Mouse (Mus musculus) cerebral cortex, adult 2 months (tissue): ENCODE data around the gene Med29.

Experiments used
- WGBS: fragments of 180-500 bp; shearing (Covaris S2); methylation state at CpG from one replicate; pipeline ENCODE4 v1.1.7; 2018; 5-methylcytosine and 5-hydroxymethylcytosine counted together

Med29 gene

GRCm38 (mm10) chr7:28393272-28393951 is 904 bp upstream of the Med29 start:
- WGBS: 5% methylated on average over 22 of the region's 22 CpGs

DNA sequence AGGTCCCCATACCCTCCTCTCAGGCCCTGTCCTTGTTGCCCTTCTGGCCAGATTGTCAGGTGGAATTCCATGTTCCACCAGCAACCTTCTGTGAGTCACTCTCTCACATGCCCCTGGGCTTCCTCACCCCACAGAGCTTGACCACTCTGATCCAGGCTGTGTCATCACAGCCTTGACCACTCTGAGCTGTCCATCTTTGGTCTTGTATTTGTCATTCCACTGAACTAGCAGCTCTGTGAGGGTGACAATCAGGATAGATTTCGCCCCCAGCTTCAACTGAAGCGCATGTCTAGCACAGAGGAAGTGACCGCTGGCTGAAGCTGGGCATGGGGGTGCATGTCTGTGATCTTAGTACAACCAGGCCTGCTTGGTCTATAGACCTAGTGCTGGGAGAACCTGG is 2.2 kb downstream of the Med29 start:
- 95% methylated on average over 3 of the region's 3 CpGs for WGBS

GRCm38 (mm10) chr7:28387384-28387783 is 5.1 kb downstream of the Med29 start:
- WGBS: 87% methylated on average over 7 of the region's 7 CpGs

DNA sequence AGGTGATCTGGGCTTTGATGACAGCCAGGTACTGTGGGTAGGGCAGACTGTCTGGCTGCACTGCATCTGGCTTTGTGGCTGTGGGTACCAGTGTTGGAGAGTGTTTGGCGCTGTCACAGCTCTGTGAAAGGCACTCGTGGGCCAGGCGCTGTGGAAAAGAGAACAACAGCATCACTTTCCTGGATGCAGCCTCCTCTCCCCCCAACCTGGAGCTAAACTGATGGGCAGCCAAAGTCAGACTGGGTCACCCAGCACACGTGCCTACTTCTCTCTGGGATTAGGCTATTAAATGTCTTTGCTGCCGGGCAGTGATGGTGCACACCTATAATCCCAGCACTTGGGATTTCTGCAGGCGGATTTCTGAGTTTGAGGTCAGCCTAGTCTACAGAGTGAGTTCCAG is 5.6 kb downstream of the Med29 start:
- 78% methylated on average over 6 of the region's 6 CpGs for WGBS

DNA sequence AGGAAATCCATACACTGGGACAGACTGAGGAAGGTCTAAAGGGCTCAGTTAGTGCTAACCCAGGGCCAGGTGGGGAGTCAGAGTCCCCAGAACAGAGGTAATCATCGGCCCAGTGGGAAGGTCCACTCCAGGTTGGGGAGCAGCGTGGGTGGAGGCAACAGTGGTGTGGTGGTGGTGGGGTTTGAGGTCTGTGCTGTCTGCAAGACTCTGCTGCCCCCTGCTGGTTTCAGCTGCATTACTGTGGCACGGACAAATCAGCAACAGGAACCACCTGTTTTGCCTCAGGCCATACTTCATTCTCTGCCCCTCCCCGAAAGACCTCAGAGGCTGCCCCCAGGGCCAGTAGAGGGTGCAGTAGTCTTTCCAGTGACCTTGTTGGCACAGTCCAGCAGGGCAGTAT is 6.0 kb downstream of the Med29 start:
- 7% methylated on average over 4 of the region's 4 CpGs for WGBS

GRCm38 (mm10) chr7:28386007-28386406 is 6.5 kb downstream of the Med29 start:
- 80% methylated on average over 7 of the region's 7 CpGs for WGBS

DNA sequence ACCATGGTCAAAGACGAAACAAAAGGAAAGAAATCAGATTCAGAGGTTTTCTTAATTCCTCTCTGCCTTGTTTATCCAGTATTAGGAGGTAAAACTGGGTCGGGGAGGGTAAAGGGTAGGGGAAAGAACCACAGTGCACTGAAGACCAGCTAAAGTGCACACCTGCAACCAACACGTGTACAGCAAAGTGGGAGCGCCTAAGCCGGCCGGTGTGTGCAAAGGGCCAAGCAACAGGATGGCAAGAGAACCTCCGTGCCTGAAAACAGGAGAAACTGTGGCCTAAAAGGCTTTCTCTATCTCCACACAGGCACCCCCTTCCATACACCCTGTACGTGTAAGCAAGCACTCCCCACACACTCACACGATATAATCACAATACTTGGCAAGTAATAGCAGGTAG is 7.3 kb downstream of the Med29 start:
- whole genome bisulfite sequencing: 93% methylated on average over 9 of the region's 9 CpGs

GRCm38 (mm10) chr7:28384162-28384561 is 8.3 kb downstream of the Med29 start:
- WGBS: 85% methylated on average over 6 of the region's 6 CpGs

DNA sequence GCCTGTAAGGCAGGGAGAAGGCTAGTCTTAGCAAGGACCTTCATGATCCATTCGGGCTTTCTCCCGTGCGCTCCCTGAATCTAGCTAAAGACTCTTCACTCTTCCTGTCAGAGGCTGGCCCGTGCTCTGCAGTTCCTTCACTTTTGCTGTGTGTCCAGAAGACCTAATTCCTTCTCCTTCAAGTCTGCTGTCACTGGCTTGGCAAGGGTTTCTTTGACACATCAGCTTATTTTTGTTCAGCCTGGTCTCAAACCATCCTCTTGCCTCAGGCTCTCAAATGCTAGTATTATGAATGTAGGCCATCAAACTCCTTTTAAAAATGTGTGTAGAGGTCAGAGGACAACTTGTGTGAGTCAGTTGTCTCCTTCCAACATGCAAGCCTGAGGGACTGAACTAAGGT is 8.9 kb downstream of the Med29 start:
- WGBS: 72% methylated on average over 4 of the region's 4 CpGs

- 25% methylated on average over 11 of the region's 11 CpGs for WGBS
Measured at GRCm38 (mm10) chr7:28382981-28383396, 9.5 kb downstream of the Med29 start.

DNA sequence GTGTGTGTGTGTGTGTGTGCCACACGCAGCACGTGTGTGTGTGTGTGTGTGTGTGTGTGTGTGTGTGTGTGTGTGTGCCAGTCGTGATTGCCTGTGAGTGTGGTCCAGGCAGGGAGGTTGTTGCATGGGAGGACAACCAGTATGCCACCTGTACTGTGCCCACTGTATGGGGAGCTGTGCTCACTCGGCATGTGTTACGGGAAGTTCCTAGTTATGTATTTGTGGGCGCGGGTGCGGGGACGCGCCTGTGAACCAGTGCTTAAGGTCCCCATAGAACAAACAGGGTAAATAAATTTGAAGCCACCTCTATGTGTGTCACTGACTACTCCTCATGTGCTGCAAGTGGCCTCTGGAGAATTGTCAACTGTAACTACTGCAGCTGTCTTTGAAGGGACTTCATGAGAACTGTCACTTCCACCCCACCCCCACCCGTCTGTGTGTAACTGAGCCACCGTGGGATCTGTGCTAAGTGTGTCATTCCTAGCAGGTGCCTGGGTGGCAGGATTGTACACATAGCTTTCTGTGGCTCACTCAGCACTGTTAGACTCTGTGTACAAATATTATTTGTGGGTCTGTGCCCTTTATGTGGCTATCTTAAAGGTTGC is 10.1 kb downstream of the Med29 start:
- WGBS: 23% methylated on average over 11 of the region's 12 CpGs

GRCm38 (mm10) chr7:28381938-28382337 is 10.6 kb downstream of the Med29 start:
- WGBS: 5% methylated on average over 20 of the region's 20 CpGs

- WGBS: 22% methylated on average over 30 of the region's 30 CpGs
Measured at GRCm38 (mm10) chr7:28381017-28381790, 11.3 kb downstream of the Med29 start.

- WGBS: 63% methylated on average over 17 of the region's 17 CpGs
Measured at GRCm38 (mm10) chr7:28380237-28381016, 12.1 kb downstream of the Med29 start, which contains the start of gene Zfp36. Gene Zfp36 (minus strand): TSS chr7:28380253.

GRCm38 (mm10) chr7:28378769-28379651 is 13.5 kb downstream of the Med29 start:
- 12% methylated on average over 53 of the region's 53 CpGs for WGBS

- 53% methylated on average over 32 of the region's 32 CpGs for WGBS
Measured at GRCm38 (mm10) chr7:28378066-28378690, 14.3 kb downstream of the Med29 start.

- 70% methylated on average over 18 of the region's 18 CpGs for WGBS
Measured at GRCm38 (mm10) chr7:28377190-28378065, 15.1 kb downstream of the Med29 start.

- 18% methylated on average over 30 of the region's 30 CpGs for WGBS
Measured at GRCm38 (mm10) chr7:28376011-28376771, 16.3 kb downstream of the Med29 start.
